Mouse (Mus musculus) adrenal gland (tissue): ENCODE results near the gene Ubl7.

Source experiments
- intact Hi-C: fragments of 180-260 bp; cut with DNase I; formaldehyde crosslinking; loops from one replicate; pipeline ENCODE4 v1.15.1; 2025

The Ubl7 gene

DNA sequence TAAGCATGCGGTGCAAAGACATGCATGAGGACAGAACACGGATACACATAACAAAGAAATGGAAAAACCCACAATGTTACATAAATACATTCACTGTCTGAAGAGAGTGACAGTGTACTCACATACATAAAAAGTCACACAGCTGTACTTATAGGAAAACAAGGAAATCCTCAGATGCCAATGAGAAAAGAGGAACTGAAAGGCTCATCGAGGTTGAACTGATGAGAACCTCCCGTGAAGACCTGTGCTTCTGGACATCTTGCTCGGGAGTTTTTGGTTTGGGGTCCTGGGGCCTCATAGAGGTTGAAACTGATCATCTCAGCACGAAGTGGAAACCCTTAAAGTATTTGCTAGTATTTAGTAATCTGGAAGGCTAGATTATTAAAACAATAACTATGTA lies 3.6 kb upstream of the Ubl7 start:
- intact Hi-C loops, result no loop called here

DNA sequence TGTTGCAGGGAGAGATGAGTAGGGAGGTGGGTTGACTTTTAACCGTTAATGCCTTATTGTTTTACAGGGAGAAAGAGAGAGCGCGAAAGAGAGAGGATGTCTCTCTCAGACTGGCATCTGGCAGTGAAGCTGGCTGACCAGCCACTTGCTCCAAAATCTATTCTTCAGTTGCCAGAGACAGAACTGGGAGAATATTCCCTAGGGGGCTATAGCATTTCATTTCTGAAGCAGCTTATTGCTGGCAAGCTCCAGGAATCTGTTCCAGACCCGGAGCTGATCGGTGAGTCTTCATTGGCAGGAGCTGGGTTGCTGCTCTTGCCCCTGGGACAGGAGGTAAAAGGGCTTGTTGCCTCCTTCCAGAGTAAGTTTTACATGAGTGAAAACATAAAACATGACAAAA lies 1.8 kb downstream of the Ubl7 start:
- intact Hi-C loops, result no loop called here

DNA sequence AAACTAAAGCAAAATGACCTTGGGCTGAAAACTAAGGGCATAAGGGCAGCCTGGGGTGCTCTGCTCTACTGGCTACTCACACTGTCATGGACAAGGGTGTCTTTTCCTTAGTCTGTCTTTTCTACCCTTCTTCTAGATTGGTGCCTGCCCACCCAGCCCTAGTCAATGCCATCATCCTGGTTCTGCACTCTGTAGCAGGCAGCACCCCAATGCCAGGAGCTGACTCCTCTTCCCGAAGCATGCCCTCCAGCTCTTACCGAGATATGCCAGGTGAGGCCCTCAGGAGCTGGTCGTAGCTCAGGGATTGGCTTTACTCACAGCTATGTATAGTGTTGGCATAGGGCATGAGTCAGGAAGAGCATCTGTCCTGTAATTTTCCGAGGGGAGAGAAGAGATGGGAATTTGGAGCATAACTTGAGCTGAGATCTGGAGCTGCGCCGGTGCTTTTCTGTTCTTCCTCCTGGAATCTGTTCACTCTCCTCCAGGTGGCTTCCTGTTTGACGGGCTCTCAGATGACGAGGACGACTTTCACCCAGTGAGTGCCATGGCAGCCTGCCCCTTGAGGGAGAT lies 10.8 kb downstream of the Ubl7 start:
- intact Hi-C loops, result no loop called here

DNA sequence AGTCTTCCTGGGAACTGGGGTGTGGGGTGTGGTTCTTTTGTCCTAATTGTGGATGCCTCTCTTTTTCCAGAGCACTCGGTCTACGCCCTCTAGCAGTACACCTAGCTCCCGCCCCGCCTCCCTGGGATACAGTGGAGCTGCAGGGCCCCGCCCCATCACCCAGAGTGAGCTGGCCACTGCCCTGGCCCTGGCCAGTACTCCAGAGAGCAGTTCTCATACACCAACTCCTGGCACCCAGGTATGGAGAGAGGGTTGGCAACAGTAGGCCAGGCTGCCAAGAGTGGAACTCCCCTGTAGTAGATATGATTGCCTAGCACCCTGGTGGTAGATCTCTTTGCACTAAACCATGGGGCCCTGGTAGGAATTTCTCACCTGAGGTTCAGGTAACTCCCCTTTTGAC lies 11.6 kb downstream of the Ubl7 start:
- intact Hi-C loops, result no loop called here

DNA sequence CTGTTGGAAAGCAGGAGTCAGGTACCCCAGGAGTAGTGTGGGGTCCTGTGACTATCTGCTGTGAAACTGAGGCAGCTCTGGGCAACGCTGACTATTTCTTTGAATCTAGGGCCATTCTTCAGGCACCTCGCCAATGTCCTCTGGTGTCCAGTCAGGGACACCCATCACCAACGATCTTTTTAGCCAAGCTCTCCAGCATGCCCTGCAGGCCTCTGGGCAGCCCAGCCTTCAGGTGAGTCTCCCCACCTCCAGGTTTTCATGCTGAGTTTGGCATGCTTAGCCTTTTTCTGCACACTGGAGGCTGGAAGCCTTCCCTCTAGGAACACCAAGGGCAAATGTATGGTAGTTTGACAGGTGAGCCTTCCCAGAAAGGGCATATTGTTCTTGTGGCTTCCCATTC lies 12.3 kb downstream of the Ubl7 start:
- intact Hi-C loops, result no loop called here

DNA sequence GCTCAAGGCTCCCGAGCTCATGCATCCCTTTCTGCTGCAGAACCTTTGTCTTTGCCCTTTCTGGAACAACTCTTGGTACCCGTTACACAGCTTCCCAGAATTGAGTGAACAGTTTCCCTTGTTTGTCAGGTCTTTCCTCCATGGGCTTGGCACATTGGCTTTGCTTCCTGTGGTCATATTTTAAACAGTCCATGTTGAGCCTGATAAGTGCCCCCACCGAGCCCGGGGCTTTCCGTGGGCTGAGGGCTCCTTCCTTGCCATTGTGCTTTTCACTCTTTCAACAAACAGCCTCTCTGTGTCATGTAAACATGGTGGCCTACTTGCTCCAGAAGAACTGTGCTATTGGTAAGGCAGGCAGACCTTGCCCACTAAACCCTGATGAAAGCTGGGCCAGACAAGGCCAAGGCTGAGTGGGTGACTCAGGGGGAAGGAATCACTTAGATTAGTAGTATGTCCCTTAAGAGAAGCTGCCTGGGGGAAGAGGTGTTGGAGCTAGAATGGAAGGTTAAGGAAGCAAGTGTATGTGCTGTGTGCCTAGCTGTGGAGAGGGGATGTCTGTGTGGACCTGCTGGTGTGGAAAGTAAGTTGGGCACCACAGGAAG lies 20.5 kb downstream of the Ubl7 start:
- intact Hi-C loops, result loop anchor here (5.0 kb wide), 1 partner anchor 69 kb away; no protein-coding TSS in a partner anchor

DNA sequence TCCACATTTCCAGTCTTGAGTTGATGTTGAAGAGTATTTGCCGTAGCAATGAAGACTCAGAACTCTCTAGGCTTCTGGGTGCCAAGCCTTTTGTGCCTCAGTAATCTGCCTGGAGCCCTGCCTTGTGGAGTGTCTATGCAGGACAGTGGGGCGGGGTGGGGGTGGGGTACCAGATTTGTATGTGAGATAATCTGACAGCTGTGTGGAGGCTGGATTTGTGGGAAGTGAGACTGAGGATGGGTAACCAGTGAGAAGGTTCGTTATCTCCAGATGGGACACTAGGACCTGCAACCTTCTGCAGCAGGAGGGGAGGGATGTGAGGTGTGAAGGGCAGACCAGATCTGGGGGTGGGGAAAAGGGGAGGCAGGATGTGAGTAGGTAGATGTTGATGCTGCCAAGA lies 21.5 kb downstream of the Ubl7 start:
- intact Hi-C loops, result loop anchor here (5.0 kb wide), 1 partner anchor 70 kb away; no protein-coding TSS in a partner anchor

DNA sequence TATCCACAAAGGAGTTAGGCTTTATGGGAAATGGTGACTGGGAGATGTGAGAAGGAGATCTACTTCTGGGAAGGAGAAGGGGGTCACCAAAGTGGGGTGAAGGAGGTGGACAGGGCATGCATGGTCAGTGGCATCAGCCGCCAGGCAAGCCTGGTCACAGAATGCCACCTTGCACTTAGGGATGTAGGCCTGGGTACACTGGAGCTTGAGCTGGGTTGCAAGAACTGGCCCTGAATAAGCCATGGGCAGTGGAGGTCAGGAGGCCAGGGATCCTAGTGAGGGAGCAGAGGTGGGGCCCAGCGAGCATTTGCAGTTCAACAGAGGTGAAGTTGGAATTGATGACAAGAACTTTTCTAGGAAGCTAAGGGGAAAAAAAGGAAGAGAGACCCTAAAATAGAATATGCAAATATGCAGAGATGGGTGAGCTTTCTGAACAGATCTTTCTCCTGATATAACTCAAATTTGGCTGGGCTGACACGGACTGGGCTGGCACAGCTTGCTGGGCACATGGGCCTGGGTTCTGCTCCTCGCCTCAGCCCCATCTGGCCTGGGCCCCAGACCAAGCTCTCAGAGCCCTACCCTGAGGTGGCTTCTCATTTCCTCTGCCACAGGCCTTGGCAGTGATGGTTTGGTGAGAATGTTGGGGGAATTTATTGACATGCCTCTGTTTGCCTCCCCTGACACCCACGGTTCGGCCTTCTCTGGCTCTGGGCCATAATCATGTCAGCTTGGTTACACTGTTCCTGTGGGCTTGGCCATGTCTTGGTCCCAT lies 22.2 kb downstream of the Ubl7 start:
- intact Hi-C loops, result loop anchor here (5.0 kb wide), 1 partner anchor 71 kb away; no protein-coding TSS in a partner anchor

DNA sequence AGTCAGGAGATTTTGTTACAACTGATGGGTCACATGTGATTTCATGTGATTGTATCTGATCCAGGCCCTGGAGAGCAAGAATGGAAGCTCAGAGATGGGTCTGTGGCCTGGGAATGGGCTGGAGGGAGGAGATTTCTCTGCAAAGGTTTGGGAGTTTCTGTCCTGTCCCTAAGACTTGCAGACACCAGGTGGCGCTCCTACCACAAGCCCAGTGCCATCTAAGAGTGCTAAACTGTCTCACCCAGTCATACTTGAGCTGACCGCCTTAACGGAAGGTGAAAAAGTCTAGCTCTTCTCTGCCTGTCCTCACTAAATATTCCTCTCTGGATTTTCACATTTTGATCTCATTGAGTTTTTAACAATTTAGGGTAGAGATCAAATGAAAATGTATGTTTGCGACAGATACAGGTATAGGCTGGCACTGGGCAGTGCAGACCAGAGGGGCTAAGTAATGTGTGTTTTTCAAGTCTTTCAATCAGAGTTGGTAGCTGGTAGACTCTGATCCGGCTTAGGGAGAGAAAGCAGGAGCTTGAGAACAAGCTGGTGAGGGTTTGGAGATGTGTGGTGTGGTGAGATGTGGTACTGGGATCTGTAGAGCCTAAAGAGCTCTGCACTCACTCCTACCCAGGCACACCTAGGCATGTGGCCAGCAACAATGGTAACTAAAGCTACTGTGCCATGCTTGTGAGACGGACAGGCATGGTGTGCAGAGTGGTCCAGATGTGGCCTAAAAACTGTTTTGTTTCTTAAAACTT lies 25.1 kb downstream of the Ubl7 start:
- intact Hi-C loops, result loop anchor here (2.0 kb wide), 1 partner anchor 55 kb away; no protein-coding TSS in a partner anchor

DNA sequence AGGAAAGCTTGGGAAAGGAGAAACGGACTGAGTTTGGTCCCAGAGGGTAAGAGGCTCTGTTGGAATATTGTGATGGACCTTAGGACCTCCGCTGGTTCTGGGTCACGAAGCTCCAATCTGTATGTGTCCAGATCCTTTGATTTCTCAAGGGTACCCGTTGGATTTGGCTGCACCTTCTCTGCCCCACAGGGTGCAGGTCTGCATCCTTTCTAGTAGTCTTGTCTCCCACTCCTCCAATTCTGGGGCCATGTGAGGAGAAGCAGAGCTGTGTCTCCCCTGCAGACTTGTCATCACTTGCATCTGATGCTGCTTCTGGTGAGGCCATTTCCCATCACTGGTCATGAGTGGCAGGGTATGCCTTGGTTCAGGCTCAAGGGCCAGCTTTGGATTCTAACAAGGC lies 26.4 kb downstream of the Ubl7 start:
- intact Hi-C loops, result no loop called here

DNA sequence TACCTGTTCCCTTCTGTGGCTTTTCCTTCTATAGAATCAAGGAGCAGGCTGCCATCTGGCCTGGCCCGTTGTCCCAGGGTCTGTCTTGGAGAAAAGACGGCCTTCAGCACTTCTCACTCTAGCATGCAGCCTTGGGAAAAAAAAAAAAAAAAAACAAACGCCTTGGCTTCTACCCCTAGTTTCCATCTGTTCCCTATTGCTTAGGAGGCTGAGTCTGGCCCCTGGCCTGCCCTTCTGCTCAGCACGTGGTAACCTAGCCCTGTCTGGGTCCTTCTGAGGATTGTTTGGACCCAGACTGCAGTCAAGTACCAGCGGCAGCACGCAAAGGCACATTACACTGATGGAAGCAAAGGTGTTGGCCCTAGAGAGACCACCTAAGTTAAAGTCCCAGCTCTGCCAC lies 26.9 kb downstream of the Ubl7 start:
- intact Hi-C loops, result no loop called here

DNA sequence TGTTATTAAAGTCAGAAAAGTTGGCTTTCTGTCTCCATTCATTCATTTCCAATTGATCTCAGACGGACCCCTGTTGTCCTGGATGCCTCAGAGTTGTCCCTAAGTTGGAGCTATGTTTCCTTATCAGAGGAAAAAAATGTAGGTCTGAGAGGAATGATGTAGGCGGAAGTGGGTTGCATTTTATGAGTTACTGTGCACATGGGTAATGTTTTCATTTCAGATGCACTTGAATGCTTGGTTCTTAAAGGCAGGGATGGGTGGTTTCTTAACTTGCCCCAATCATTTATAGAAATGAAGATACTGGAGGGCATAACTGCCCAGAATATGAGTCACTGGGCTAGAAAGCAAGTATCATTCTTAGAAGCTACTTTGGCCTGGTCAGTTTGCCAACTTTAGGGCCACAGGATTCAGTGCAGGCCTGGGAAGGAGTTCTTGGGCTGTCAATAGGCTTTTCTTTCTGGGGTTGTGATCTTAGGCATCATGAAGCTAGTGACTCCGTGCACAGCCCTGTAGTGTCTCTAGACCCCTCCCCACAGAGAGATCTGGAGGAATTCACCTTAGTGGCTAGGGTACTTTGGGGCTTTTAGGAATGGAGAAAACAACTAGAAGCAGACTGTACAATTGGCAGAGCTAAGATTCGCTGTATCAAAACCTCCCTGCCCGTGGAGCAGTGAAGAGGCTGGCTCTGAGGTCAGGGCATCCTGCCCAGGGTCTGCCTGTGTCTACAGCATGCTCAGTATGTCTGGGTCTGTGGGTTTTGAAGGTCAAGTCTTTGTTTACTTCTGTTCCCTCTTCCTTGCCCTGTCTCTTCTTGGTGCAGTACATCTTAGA lies 27.7 kb downstream of the Ubl7 start:
- intact Hi-C loops, result no loop called here

DNA sequence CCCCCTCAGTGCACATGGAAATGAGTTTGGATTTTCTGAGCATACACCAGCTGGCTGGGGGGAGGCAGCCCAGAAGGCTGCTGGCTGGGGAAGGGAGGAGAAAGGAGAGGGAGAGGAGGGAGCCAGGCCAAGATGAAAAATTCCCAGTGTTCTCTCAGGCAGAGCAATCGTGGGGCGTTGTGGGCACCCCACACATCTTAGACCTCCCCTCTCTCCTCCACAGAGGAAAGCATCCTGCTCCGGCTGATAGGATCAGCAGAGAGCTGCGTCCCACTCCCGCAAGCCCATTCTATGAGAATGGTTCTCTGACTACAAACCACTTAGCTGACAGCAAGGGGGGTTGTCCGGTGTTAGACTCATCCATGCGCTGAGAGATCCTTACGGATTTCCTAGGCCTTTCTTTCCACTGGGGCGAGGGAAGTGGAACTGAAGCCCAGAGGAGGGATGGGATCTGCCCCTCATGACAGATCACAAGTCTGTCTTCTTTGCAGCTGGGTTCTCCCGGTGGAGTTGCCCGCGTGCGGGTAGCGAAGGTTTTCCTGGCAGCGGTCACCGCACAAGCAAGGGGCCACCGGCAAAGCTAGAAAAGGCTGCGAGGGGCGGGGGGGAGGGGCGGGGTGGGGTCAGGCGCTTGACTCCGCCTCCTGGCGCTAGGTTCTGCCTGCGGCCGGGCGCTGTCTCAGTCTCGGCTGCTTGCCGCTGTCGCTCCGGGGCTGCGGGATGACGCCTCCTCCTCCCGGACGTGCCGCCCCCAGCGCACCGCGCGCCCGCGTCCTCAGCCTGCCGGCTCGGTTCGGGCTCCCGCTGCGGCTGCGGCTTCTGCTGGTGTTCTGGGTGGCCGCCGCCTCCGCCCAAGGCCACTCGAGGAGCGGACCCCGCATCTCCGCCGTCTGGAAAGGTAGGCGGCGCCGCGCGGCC lies 28.9 kb downstream of the Ubl7 start, which contains the start of gene Sema7a:
Gene Sema7a (plus strand): TSS at position 682 of the 918 bp plus-strand sequence.
- intact Hi-C loops, result loop anchor here (10.0 kb wide), 1 partner anchor 275 kb away; no protein-coding TSS in a partner anchor

DNA sequence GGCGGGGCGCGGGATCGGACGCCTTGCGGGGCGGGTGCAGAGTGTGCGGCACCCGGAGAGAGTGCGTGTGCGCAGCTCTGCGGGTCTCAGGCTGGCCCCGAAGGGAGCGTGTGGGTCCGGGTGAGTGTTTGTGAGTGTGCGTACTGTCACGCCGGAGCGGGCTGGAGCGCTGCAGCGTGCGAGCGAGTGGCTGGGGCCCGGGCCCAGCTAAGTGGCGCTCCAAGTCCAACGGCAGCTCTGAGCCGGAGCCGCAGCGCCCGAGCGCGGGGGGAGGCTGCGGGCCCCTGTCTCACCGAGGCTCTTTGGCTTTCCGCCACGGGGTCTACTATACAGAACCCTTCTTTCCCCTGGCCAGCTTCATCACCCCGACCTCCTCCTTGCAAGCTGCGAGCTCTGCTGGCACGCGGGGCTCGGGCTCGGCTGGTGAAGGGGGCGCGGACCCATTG lies 29.6 kb downstream of the Ubl7 start:
- intact Hi-C loops, result loop anchor here (10.0 kb wide), 1 partner anchor 274 kb away; no protein-coding TSS in a partner anchor

DNA sequence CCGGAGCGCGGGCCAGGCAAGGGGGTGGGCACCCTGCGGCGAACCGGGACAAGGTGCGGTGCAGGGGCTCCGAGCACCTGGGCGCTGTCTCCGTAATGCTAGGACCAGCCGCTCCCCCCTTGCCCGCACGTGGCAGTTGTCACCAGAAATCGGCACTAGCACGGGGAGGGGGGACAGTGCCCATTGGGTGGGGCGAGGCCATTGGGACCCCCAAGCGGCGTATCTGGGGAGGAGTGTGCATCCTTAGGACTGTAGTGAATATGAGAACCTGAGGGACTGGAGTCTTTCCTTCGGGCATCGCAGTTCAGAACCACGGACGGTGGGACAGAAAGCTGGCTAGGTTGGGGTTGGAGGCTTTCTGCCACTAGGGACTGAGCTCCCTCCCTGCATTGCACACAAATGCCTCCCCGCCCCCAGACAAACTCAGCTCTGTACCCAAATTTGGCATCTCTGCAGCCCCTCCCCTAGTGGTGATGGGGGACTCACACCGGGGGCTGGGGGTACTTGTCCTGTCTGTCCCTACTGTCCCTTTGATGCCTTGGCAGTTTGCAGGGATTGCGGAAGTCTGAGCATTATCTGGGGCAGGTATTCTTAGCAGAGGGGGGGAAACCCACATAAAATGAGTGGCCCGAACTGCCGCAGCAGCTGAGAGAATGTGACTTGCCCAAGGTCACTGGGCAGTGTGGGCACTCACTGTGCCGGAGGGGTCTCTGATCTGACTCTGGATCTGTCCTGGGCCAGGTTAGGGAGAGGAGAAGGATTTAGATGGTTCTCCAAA lies 30.3 kb downstream of the Ubl7 start:
- intact Hi-C loops, result loop anchor here (10.0 kb wide), 1 partner anchor 274 kb away; no protein-coding TSS in a partner anchor

DNA sequence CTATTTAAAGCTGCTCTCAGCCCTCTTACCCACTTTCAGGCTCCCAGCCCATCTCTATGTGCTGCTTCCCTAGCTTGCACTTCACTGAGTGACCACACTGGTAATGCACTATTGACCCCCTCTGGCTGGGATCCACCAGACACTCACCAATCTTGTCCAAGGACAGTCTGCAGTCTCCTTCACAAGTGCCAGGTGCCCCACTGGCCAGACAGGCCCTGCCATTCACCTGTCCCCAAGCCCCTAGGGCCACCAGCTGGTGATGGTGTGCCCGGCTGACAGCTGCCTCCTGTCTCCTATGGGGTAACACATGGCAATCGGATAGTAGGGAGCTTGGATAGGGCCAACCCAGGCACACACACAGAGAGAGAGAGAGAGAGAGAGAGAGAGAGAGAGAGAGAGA lies 31.3 kb downstream of the Ubl7 start:
- intact Hi-C loops, result loop anchor here (10.0 kb wide), 1 partner anchor 273 kb away; no protein-coding TSS in a partner anchor

DNA sequence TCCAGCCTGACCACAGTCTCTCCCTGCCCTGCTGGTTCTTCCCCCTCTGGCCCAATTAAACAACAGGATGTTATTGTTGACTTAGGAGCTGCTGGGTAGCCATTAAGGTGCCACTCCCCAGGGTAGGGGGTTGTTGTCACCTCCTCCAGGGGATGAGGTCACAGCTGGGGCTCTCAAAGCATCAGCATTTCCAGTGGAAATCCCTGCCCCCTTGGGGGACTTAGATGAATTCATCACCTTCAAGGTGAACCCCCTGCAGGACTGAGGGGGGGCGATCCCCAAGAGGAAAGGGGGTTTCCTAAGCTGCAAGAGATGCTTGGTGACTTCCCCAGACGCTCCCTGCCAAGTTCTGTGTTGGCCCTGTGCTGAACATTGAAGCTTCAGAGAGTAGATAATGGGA lies 32.3 kb downstream of the Ubl7 start:
- intact Hi-C loops, result loop anchor here (10.0 kb wide), 1 partner anchor 272 kb away; no protein-coding TSS in a partner anchor

DNA sequence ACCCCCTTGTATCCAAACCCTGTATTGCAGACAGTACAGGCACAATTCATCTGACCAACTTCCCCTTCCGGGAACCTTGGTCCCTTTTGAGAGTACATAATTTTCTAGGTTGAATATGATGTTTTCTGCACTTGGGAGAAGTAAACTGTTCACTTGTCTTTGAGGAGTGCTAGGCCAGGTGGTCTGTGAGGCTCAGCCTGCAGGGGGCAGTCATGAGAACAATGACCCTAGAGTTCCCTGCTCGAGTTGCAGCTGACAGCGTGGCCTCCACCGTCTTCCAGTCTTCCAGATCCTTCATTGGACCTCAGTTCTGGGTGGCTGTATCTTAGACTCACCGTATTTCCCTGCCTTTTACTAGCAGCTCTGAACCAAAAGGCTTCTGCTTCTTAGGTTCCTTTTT lies 33.8 kb downstream of the Ubl7 start:
- intact Hi-C loops, result loop anchor here (2.0 to 10.0 kb wide), 2 partner anchors 46 to 270 kb away; no protein-coding TSS in a partner anchor
